Mouse (Mus musculus) limb, embryonic 11.5 days (tissue): ENCODE data around the gene Olfr1126. TPM values are rescaled to one million over a fixed set of nuclear protein-coding genes. Genes with fewer than 3 reads are reported as not detected.

Experiments
- ATAC-seq: fragments of 200-750 bp; cut with Nextera tagmentation; 2 replicates; pipeline ENCODE4 v1.8.0; 2017; ENCODE audit warnings: low read depth; ENCODE audit not compliant: insufficient number of reproducible peaks, low FRiP score, low TSS enrichment
- DNase-seq: peaks from one replicate; pipeline ENCODE4 v3.0.0-alpha.2; 2015; ENCODE audit warnings: low spot score
- H3K27ac ChIP-seq: fragments of 300-500 bp; sonication (generic); replicated peaks from 2 replicates; pipeline ENCODE4 v1.5.1; 2014; ENCODE audit warnings: low read depth, mild to moderate bottlenecking, low read length
- H3K27me3 ChIP-seq: fragments of 300-500 bp; sonication (generic); 2 replicates; pipeline ENCODE4 v1.6.1; 2014; ENCODE audit warnings: mild to moderate bottlenecking, low read length, mixed read lengths; ENCODE audit not compliant: control insufficient read depth, insufficient read depth
- H3K36me3 ChIP-seq: fragments of 300-500 bp; sonication (generic); 2 replicates; pipeline ENCODE4 v1.6.1; 2014; ENCODE audit warnings: mild to moderate bottlenecking, low read length, moderate library complexity, mixed read lengths; ENCODE audit not compliant: control insufficient read depth, insufficient read depth
- H3K4me1 ChIP-seq: fragments of 300-500 bp; sonication (generic); 2 replicates; pipeline ENCODE4 v1.6.1; 2014; ENCODE audit warnings: low read length, mixed read lengths; ENCODE audit not compliant: control insufficient read depth, insufficient read depth
- H3K4me2 ChIP-seq: fragments of 300-500 bp; sonication (generic); 2 replicates; pipeline ENCODE4 v1.6.1; 2014; ENCODE audit warnings: low read depth, mild to moderate bottlenecking, moderate library complexity; ENCODE audit not compliant: severe bottlenecking
- H3K4me3 ChIP-seq: fragments of 300-500 bp; sonication (generic); 2 replicates; pipeline ENCODE4 v1.5.1; 2014; ENCODE audit warnings: low read depth, low read length
- H3K9ac ChIP-seq: fragments of 300-500 bp; sonication (generic); 2 replicates; pipeline ENCODE4 v1.6.1; 2014; ENCODE audit warnings: mild to moderate bottlenecking, low read length
- H3K9me3 ChIP-seq: fragments of 300-500 bp; sonication (generic); 2 replicates; pipeline ENCODE4 v1.6.1; 2016; ENCODE audit warnings: low read length; ENCODE audit not compliant: control insufficient read depth
- WGBS: fragments of 180-500 bp; shearing (Covaris S2); extraction: QIAGEN DNeasy Blood & Tissue Kit; methylation state at CpG from one replicate; pipeline ENCODE4 v1.1.7; 2014; 5-methylcytosine and 5-hydroxymethylcytosine counted together
- polyA plus RNA-seq: library from polyadenylated mRNA; unstranded; fragments of >200 nt; fragmentation: Nextera tagmentation; extraction: Ambion mirVana; gene quantifications from 2 replicates; pipeline ENCODE4 v1.2.1, GENCODE M21; 2014

Gene Olfr1126
- polyA plus RNA-seq, 1 experiment from 2014 or later, result not detected

DNA sequence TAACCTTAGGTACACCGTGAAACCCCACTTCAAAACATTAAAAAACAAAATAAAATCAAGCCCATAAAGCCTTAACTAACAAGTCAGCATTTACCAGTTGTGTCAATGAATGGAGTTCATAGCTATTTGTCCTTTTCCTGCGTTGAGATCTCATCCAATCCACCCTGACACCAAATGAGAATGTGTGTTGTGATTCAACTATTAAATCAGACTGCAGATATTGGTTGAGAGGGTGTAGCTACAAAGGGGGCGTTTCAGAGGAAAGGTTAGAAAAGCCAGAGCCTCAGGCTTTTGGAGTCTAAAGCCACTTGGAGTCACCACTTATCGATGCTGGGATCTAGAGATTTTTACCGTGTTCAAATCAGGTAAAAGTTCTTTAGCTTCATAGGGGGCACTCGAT is 52.5 kb downstream of the Olfr1126 start, which contains the start of gene Pramel6:
TSS of gene Pramel6 (plus strand) at position 301 of the 400 bp plus-strand sequence.
- WGBS, result 90% methylated on average over 6 of the region's 6 CpGs

More for the DNA sequence above, 52.5 kb downstream of the Olfr1126 start, which contains the start of gene Pramel6:
- H3K9ac ChIP-seq, result no peak within 1 kb of the TSS
- no peaks in the 10 kb centered on the region for H3K9me3 ChIP-seq
- H3K27ac ChIP-seq, result no peak within 1 kb of the TSS
- DNase-seq, result no peak
- H3K4me3 ChIP-seq, result no peak within 1 kb of the TSS
- no peaks in the 10 kb centered on the region for H3K4me1 ChIP-seq
- no peaks in the 10 kb centered on the region for H3K27me3 ChIP-seq
- no peak within 1 kb of the TSS for H3K4me2 ChIP-seq
- H3K36me3 ChIP-seq, result no peaks in the 10 kb centered on the region
- no peak for ATAC-seq

Other genes with a start within 250 kb of the Olfr1126 start
- not detected in 2 replicates for gene Olfr1113, start 245.0 kb upstream of the Olfr1126 start, polyA plus RNA-seq
- not detected in 2 replicates for gene Olfr1115, start 205.9 kb upstream of the Olfr1126 start, polyA plus RNA-seq
- gene Olfr1116, start 186.4 kb upstream of the Olfr1126 start, polyA plus RNA-seq, result not detected in 2 replicates
- not detected in 2 replicates for gene Olfr1118, start 146.4 kb upstream of the Olfr1126 start, polyA plus RNA-seq
- not detected in 2 replicates for gene Olfr1120, start 99.1 kb upstream of the Olfr1126 start, polyA plus RNA-seq
- gene Olfr1121, start 84.1 kb upstream of the Olfr1126 start, polyA plus RNA-seq, result not detected in 2 replicates
- not detected in 2 replicates for gene Olfr1122, start 68.1 kb upstream of the Olfr1126 start, polyA plus RNA-seq
- gene Olfr1123, start 37.3 kb upstream of the Olfr1126 start, polyA plus RNA-seq, result not detected in 2 replicates
- not detected in 2 replicates for gene Olfr1124, start 23.7 kb upstream of the Olfr1126 start, polyA plus RNA-seq
- gene Pramel7, start 43.1 kb downstream of the Olfr1126 start, polyA plus RNA-seq, result not detected in 2 replicates
- not detected in 2 replicates for gene Pramel6, start 52.6 kb downstream of the Olfr1126 start, polyA plus RNA-seq
- gene Olfr153, start 77.8 kb downstream of the Olfr1126 start, polyA plus RNA-seq, result not detected in 2 replicates
- not detected in 2 replicates for gene Olfr1128, start 91.6 kb downstream of the Olfr1126 start, polyA plus RNA-seq
- not detected in 2 replicates for gene Olfr1129, start 119.9 kb downstream of the Olfr1126 start, polyA plus RNA-seq
- not detected in 2 replicates for gene Olfr1130, start 152.2 kb downstream of the Olfr1126 start, polyA plus RNA-seq
- gene Olfr1131, start 173.1 kb downstream of the Olfr1126 start, polyA plus RNA-seq, result not detected in 2 replicates
- gene Olfr1132, start 183.6 kb downstream of the Olfr1126 start, polyA plus RNA-seq, result not detected in 2 replicates
- not detected in 2 replicates for gene Olfr1133, start 193.4 kb downstream of the Olfr1126 start, polyA plus RNA-seq
- not detected in 2 replicates for gene Olfr1134, start 204.5 kb downstream of the Olfr1126 start, polyA plus RNA-seq
- gene Olfr1135, start 219.7 kb downstream of the Olfr1126 start, polyA plus RNA-seq, result not detected in 2 replicates
- not detected in 2 replicates for gene Olfr1136, start 240.0 kb downstream of the Olfr1126 start, polyA plus RNA-seq